Mouse (Mus musculus) cerebellum, adult 11-12 months (tissue): ENCODE measurements around the gene Dpy19l1.

Experiments
- DNase-seq: peaks from one replicate; pipeline ENCODE4 v3.0.0; 2022

Dpy19l1 gene

GRCm38 (mm10) chr9:24503067-24503857 is at the start of gene Dpy19l1:
Gene Dpy19l1, minus strand, starts transcription at chr9:24503140.
- DNase-seq = peak; percentile 93

GRCm38 (mm10) chr9:24538159-24538558 is 35.2 kb upstream of the Dpy19l1 start:
- no peak for DNase-seq

DNA sequence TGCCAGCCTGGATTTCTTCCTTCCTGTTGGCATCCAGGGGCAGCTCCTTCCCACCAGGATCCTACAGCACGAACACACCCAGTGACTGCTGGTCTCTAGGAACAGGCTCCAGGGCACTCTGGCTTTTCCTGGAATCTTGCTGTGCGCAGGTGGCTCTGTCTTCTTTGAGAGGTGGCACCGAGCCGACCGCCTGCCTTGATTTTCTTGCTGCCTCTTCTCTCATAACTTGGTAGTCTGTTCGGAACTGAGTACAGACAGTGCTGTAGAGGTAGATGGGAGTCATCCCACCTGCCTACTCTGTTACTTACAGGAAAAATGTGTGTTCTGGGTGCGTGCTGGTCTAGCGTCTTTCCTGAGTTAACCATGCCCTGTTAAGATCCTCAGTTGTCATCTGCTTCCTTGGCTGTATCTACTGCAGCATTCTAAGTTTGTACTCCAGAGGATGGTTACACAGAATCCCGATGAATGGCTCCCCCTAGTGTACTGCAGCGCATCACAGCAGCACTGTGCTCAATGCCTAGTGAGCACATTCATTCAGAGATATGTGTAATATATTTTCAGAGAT is 13.7 kb upstream of the Dpy19l1 start:
- peak; percentile 85 for DNase-seq

DNA sequence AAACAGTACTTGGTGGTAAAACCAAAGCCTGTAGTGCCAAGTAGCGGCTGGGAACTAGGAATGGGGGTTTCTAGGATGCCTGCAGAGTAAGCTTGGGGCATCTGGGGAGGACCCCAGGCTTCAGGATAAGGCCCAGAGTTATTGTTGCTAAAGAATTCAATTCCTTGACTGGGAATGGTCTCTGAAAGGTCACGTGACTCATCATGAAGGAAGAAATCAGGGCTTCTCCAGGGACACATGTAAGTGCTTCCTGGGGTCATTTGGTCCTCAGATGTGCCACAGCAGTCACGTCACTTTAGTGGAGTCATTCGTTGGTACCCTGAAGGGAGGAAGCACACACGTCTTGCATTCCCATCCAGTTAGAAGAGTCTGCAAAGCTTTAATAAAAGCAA is 11.1 kb upstream of the Dpy19l1 start:
- DNase-seq = no peak

DNA sequence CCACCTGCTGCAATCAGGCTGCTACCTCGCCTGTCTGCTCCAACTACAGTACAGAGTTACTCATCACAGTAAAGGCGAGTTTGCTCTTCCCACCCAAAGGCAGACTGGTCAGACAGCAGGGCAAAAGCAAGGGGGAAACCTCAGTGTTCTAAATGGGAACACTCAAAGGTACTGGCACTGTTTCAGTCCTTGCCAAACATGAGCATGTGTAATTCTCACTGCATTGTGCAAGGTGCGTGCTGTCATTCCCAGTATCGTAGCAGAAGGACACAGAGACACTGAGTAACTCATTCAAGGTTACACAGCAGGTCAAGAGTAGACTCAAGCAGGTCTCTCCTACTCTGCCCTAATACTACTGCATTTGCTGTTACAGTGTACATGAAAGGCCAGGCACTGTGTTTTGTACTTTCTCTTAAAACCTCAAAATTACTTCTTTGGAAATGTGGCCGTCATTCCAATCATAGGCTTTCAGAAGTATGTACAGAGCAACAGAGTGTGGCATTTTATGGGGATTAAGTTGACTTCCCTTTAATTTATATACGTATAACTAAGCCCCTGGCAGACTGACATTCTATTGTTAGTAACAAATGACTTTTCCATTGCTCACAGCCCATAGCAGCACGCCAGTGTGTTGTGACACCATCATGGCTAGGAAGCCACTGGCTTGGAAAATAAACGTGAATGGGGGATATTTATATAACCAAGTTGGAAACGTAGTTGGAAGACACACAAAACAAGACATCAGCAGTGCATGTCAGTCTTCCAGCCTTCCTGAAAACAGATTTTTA is 10.5 kb upstream of the Dpy19l1 start:
- no peak for DNase-seq

DNA sequence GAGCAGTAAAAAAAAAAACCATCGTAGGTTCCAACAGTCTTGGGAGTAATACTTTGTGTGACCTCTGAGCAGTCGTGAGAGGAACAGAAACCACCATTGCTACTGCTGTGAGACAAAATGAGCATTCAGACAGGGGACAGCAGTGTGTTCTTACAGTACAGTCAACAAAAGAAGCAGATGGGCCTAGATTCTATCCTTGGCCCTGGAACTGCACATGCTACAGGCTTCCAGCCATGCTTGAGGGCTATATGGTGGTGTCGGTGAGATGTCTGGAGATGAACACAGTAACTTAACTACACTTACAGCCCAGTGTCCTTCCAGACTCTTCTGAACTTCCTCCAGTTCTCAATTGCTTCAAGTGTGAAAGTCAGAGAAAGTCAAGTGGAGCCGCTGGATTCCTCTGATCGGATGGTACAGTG is 9.2 kb upstream of the Dpy19l1 start:
- no peak for DNase-seq

DNA sequence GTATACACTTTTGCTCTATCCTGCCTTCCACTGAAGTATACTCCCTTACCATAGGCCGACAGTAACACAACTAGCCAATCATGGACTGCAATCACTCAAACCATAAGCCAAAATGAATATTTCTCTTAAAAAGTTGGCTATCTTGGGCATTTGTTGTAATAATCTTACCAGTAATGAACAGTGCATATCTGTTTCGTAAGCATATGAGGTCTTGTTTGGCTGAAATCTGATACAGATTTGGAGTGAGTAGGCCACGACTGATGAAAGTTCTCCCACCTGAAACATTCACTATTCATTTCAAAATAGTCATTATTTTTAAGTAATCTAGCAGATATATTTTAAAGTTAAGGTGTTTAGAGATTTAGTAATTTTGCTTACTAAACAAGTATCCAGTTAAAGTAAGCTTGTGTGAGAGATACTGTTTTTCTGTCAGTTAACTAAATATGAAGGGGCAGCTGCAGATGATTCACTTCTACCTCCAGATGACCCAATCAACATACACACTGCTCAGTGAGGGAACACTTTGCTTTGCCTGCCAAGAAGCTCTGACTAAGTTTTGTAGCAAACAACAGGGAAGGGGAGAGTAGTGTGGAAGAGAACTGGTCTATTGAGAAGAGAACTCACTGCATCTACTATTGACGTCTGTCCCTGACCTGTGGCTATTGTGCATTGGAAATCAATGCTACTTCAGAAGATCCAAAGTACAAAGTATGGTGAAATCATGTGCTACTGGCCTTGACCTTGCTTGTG is 8.6 kb upstream of the Dpy19l1 start:
- no peak for DNase-seq

- no peak for DNase-seq
Measured at GRCm38 (mm10) chr9:24508880-24509279, 5.9 kb upstream of the Dpy19l1 start.

DNA sequence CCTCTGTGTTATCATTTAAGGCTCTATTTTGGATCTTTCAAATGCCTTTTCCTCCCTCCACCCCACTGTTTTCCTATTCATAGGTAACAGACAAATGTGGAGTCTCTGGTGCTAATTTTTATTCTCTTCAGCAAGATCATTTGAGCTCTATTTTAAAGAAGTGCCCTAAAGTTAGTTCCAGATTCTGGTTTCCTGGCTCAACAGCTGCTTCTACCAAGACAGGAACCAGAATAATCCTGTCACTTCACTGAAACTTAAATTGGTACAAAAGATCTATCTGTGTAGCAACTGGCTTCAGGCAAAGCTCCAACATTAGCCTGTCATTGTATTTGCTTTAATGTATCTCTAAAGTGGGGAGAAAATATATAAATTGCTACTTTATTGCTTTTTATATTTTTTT is 3.6 kb upstream of the Dpy19l1 start:
- DNase-seq = no peak

DNA sequence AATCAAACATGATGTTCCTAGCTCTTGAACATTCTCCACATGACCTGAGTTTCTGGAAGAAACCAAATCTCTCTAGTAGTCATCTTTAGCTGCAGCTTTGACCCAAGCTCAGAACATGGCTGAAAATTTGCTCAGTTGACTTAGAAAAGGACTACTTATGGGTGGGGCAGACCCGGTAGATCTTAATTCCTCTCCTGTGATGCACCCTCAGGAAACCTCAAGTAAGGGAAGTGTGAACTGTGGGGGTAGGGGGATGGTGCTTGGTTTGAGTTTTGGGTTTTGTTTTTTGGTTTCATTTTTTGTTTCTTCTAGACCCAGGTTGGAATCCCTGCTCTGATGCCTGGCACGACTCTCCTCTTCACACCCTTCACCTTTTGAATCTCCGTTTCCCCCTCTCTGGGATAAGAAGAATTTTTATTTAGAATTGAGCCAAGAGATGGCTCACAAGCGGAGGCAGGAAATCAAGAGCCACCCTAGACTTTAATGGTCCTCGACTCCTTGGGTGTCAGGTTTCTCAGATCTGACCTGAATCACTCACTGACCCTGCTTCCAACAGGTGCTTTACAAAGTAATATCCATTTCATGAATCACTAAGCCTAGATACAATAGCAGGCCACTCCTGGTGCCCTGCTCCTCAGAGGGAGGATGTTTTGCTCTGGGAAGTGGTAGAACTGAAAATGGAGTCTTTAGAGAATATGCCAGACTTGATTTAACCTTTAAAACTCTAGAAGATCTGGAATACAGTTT is 2.2 kb upstream of the Dpy19l1 start:
- no peak for DNase-seq

GRCm38 (mm10) chr9:24504381-24504780 is 1.4 kb upstream of the Dpy19l1 start:
- DNase-seq = no peak

DNA sequence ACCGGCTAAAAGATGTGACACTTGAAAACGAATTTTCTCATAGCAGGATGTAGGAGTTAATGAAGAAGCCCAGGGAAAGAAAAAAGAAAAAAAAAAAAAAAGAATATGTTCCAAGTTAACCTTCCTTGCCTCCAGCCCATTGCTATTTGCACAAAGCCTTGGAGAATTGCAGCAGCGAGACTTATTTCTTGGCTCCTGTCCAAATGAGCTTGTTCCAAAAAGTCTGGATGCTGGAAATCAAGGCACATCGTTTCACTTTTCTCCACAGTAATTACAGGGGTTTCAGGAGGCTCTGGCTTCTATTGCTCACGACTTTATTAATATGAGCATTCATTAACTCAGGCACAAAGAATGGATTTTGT is 899 bp upstream of the Dpy19l1 start:
- no peak for DNase-seq

GRCm38 (mm10) chr9:24502571-24503004 is 352 bp downstream of the Dpy19l1 start:
- DNase-seq = no peak

- DNase-seq = no peak
Measured at GRCm38 (mm10) chr9:24501618-24502017, 1.3 kb downstream of the Dpy19l1 start.

- DNase-seq = no peak
Measured at GRCm38 (mm10) chr9:24496226-24496625, 6.7 kb downstream of the Dpy19l1 start.

- DNase-seq = no peak
Measured at GRCm38 (mm10) chr9:24490516-24490915, 12.4 kb downstream of the Dpy19l1 start.

- no peak for DNase-seq
Measured at GRCm38 (mm10) chr9:24488425-24489104, 14.4 kb downstream of the Dpy19l1 start.

GRCm38 (mm10) chr9:24482375-24482774 is 20.6 kb downstream of the Dpy19l1 start:
- DNase-seq = no peak

GRCm38 (mm10) chr9:24477251-24477650 is 25.7 kb downstream of the Dpy19l1 start:
- DNase-seq = no peak

GRCm38 (mm10) chr9:24473824-24474223 is 29.1 kb downstream of the Dpy19l1 start:
- no peak for DNase-seq

GRCm38 (mm10) chr9:24472514-24472913 is 30.4 kb downstream of the Dpy19l1 start:
- no peak for DNase-seq

DNA sequence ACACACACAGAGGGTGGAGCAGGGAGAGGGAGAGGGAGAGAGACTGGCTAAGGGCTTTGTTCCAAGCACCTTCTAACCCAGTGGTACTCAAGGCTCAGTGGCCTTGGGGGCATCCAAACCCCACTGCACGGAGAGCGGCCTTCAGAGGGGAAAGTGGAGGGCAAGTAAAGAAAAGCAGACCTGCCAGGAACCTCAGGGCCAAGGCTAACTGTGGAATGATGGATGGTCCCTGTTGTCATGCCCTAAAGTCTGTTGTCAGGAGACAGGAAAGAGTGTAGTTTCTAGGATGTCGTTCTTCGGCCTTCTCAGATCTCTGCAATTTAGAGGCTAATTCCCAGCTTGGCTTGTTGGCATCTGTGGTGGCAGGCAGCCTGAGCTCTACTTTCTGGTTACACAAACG is 32.8 kb downstream of the Dpy19l1 start:
- DNase-seq = no peak
